Mouse (Mus musculus) left cerebral cortex, postnatal 14 days (tissue): ENCODE measurements around the gene Usp30. TPM values are rescaled to one million over a fixed set of nuclear protein-coding genes. Genes with fewer than 3 reads are reported as not detected.

Experiments used
- total RNA-seq, 2 experiments: library from RNA; stranded (reverse); gene quantifications; 2 replicates each; pipeline ENCODE4 v1.2.3; 2021

Gene Usp30
- total RNA-seq, 2 experiments from 2014 or later = 29.6 to 34.6 TPM

Other genes with a start within 250 kb of the Usp30 start
- gene Selplg, start 232.8 kb upstream of the Usp30 start, total RNA-seq = 10 to 100 TPM; 25.9 to 27.2 TPM
- gene Coro1c, start 156.7 kb upstream of the Usp30 start, total RNA-seq = 100 to 1,000 TPM in 1 of 2 experiments, 10 to 100 TPM in 1; 97.7 to 102 TPM
- 10 to 100 TPM; 19.7 to 21.4 TPM for gene Ssh1, start 71.6 kb upstream of the Usp30 start, total RNA-seq
- gene Dao, start 61.8 kb upstream of the Usp30 start, total RNA-seq = not detected
- 100 to 1,000 TPM; 191 to 211 TPM for gene Svop, start 26.1 kb downstream of the Usp30 start, total RNA-seq
- 1 to 10 TPM; 5.5 to 5.8 TPM for gene Alkbh2, start 62.8 kb downstream of the Usp30 start, total RNA-seq
- gene Ung, start 64.9 kb downstream of the Usp30 start, total RNA-seq = 1 to 10 TPM; 4.9 to 5.5 TPM
- gene Acacb, start 81.1 kb downstream of the Usp30 start, total RNA-seq = 1 to 10 TPM; 3.8 to 4.7 TPM
- gene Foxn4, start 208.3 kb downstream of the Usp30 start, total RNA-seq = not detected
- gene Myo1h, start 223.7 kb downstream of the Usp30 start, total RNA-seq = 1 to 10 TPM; 2.7 to 2.8 TPM